Mouse (Mus musculus) retina, embryonic 14.5 days (tissue): Measurements from ENCODE around the gene Bola1.
"Not testable (repeated sequence)": the region's sequence is repeated elsewhere in the genome, so short reads cannot be mapped to it uniquely, and the experiment has no call there.

Experiments
- DNase-seq: peaks from one replicate; pipeline ENCODE4 v3.0.0-alpha.2; 2015; ENCODE audit warnings: low spot score

Gene Bola1

GRCm38 (mm10) chr3:96226695-96227648 is 7.5 kb upstream of the Bola1 start:
- no peak for DNase-seq

DNA sequence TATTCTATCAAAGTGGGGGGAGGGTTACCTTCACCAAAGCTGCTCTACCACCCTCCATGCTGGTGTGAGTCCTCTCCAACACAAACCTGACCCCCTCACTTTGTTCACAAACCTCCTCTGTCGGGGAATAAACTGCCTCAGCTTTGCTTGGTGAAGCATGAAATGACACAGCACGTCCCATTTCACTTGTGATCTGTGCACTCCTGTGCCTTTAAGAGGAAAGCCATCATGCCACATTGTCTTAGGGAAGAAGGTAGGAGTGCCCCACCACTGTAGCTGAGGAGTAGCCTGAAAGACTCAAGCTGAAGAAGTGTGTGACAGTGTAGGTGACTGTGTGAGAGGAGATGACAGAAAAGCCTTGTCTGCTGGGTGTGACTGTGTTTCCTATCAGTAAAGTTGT is 5.9 kb upstream of the Bola1 start:
- DNase-seq: peak; percentile 51

DNA sequence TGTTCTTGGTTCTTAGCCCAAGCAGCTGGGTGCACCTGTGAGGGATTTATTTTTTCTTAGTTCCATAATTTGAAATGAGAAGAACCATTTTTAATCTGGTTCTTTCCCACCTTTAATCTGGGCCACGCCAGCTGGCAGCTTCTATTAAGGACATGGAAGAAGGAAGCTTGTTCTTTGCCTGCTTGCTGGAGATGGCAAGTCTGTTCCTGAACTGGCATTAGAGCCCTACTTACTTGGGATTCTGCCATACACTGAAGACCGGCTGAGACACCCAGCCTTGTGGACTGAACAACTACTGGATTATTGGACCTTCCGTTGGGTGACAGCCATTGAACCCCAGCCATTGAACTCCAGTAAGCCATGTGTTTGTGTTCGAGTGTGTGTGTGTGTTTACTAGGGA is 3.3 kb upstream of the Bola1 start:
- DNase-seq: no peak

DNA sequence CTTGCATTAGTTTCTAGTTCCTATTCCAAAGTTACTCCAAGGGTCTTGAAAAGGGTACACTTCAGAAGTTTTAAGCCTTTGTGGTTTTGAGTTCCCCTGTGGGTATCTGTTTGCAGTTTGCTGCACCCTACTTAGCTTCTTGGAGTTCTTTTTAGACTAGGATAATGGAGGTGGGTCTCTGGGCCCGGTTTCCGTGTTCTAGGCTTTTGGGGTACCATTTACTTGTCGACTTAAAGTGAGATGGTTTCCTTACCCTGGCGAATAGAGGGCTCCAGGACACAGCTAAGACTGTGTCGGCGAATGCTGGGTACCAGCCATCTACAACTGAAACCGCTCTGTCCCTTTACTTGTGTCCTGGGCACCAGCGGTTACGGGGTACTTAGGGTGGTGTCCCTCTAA is 2.1 kb upstream of the Bola1 start:
- peak; percentile 7 for DNase-seq

- peak; percentile 88 for DNase-seq
Measured at GRCm38 (mm10) chr3:96220765-96221639, 1.5 kb upstream of the Bola1 start, which contains the start of the genes Hist2h2ac and Hist2h2be. Gene Hist2h2ac, minus strand, starts transcription at chr3:96220880. Gene Hist2h2be, plus strand, starts transcription at chr3:96221119.

DNA sequence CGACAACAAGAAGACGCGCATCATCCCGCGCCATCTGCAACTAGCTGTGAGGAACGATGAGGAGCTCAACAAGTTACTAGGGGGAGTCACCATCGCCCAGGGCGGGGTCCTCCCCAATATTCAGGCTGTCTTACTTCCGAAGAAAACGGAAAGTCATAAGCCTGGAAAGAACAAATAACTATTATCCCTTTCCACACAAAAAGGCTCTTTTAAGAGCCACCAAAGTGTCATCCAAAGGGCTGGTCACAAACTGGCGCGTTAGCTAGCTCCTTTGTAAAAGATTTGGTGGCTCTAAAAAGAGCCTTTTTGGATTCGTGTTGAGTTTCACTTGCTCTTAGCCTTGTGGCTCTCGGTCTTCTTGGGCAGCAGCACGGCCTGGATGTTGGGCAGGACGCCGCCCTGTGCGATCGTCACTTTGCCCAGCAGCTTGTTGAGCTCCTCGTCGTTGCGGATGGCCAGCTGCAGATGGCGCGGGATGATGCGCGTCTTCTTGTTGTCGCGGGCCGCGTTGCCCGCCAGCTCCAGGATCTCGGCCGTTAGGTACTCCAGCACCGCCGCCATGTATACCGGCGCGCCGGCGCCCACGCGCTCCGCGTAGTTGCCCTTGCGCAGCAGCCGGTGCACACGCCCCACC is 739 bp upstream of the Bola1 start:
- peak; percentile 60 for DNase-seq

GRCm38 (mm10) chr3:96219191-96219641 is 293 bp downstream of the Bola1 start:
- no peak for DNase-seq

- peak; percentile 22 for DNase-seq
Measured at GRCm38 (mm10) chr3:96209242-96209641, 10.3 kb downstream of the Bola1 start.

DNA sequence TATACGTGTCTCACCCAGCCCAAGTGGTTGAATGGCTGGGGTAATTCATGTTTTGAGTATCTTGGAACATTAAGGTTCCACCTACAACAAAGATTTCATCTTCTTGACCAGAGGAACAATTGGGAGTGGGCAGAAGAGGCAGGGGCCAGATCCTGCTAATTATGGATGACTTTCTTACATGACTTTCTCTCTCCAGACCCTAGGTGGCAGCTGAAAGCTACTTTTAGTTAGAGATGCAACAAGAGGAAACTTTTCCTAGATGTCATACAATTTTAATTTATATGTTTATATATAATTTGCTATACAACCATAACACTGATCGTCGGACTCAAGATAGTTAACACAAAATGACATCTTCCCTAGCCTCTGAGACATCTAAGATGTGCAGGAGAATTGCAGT is 11.7 kb downstream of the Bola1 start:
- no peak for DNase-seq

DNA sequence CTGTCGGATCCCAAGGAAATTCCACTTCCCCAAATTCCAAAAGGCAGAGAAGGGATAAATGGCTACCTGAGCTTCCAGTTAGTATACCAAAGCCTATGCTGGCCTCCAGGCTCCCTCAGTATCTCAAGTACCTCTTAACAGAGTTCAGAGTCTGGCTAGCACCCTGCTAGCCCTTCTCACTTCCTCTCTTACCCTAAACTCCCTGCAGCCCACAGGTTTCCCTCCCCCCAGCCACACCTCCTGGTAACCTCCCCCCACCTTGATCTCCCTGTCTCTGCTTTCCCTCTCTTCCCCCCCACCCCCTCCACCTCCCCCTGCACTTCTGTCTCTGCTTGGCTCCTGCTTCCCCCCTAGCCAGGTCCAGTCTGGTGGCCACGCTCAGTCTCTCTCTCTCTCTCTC is 19.8 kb downstream of the Bola1 start:
- DNase-seq: no peak

GRCm38 (mm10) chr3:96198601-96199251 is 20.8 kb downstream of the Bola1 start:
- DNase-seq: not testable (repeated sequence)

GRCm38 (mm10) chr3:96198181-96198580 is 21.3 kb downstream of the Bola1 start:
- DNase-seq: peak; percentile 5

DNA sequence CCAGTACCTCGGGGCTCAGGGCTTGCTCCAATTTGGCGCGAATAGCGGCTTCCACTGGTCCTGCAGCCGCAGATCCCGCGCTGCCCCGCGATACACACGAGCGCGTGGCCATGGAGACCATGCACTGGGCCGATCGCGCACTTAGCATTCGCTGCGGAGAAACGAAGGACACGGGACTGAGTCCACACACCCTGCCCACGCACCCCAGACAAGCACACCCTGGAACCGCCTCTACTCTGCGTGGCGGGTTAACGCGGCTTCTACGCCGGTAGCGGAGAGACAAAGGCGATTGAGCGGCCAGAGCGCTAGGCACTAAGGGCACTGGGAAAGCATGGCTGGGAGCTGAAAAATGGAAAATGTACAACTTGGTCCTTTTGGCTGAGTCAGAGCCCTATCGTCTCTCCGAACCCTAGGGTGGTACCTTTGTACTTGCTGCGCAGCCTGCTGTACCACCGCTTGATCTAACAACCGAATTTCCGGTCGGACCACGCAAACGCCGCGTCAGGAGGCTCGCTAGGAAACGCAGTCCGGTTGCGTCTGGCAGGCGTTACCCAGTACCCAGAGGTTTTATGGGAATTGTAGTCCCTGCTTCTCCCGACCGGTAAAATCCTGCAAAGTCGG is 22.3 kb downstream of the Bola1 start:
- DNase-seq: peak; percentile 88

GRCm38 (mm10) chr3:96196437-96197128 is 22.9 kb downstream of the Bola1 start:
- DNase-seq: no peak

DNA sequence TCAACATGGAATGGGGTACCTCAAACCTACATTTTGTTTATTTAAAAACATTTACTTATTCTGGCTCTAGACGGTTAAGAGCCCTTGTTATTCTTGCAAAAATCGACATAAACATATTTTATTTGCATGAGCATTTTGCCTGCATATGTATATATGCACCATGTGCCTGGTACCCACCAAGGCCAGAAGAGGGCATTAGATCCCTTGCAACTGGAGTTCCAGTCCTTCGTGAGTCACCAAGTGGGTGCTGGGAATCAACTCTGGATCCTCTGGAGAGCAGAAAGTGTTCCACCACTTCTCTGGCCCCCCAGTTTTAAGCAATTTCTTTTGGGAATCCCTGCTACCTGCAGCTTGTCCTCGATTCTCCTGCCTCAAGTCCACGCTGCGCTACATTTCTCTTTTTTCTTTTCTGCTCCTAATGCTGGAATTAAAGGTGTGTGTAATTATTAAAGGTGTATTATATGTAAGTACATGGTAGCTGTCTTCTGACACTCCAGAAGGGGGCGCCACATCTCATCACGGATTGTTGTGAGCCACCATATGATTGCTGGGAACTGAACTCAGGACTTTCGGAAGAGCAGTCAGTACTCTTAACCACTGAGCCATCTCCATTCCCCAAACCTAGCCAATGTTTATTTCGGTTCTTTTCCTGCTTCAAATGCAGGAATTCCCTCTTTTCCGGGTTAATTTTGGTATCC is 23.7 kb downstream of the Bola1 start:
- no peak for DNase-seq

- no peak for DNase-seq
Measured at GRCm38 (mm10) chr3:96194966-96195365, 24.5 kb downstream of the Bola1 start.

DNA sequence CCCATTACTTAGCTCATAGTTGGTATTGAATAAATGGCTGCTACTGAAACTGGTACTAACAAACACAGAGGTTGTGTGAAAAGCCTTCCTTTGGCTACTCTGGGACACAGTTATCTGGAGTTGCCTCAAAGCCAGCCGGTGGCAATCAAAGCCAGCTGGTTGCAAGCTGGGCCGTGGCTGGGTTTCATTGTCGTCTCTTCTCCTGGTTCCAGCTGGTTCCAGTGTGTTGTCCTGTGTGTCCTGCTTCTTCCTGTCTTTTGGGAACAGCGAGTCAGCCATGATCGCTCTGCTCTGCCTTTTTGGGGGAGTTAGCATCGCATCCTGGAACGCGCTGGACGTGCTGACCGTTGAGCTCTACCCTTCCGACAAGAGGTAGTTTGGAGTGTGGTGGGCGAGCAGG is 26.5 kb downstream of the Bola1 start:
- no peak for DNase-seq

GRCm38 (mm10) chr3:96182382-96182776 is 37.1 kb downstream of the Bola1 start:
- peak; percentile 16 for DNase-seq

- peak; percentile 20 for DNase-seq
Measured at GRCm38 (mm10) chr3:96181510-96182381, 37.8 kb downstream of the Bola1 start.
